ENCODE assay signal across 10 mouse cellular contexts in genomic region chr7:101452669-101453068, GRCm38 (mm10). TPM values are rescaled to one million over a fixed set of nuclear protein-coding genes. Genes with fewer than 3 reads are reported as not detected.
DNase-seq lines count a peak whose midpoint lies in the region; ATAC-seq and TF ChIP-seq lines count a peak whose summit lies in the region.
"Had no signal": no experiment of that assay in that cellular context is flagged by ENCODE, and none has a peak within 500 bp of the region (broad histone marks: within the 10 kb centered on the region; RNA-seq: fewer than 3 reads in every experiment).

No protein-coding gene starts in this region.

- TF ChIP-seq POLR2A in spleen, adult 2 months (IDR thresholded peaks at IDR 0.05; ENCODE audit: low read depth, low read length): no peak

- H3K9me3 ChIP-seq in heart, postnatal 0 days (replicated peaks; ENCODE audit: control insufficient read depth, low read length): no peaks in the 10 kb centered on the region
- no peaks in the 10 kb centered on the region for H3K9me3 ChIP-seq in liver, embryonic 14.5 days (ENCODE audit: control insufficient read depth, low read length)

- H3K4me2 ChIP-seq in heart, postnatal 0 days (ENCODE audit: low read depth, low read length): peak overlapping the region; percentile 95
- H3K4me2 ChIP-seq in liver, embryonic 14.5 days (ENCODE audit: low read depth): no peak overlapping the region

- peak overlapping the region; percentile 58 for H3K4me3 ChIP-seq in heart, postnatal 0 days (ENCODE audit: low read depth, low read length)
- H3K4me3 ChIP-seq in spleen, adult 2 months (ENCODE audit: extremely low read depth, insufficient read depth, insufficient read length): peak overlapping the region; percentile 23; the same call in 1 of the 2 replicates
- peak overlapping the region; percentile 2 to 16; a peak in 3 of 4 replicates for H3K4me3 ChIP-seq in liver, embryonic 14.5 days (ENCODE audit: insufficient read depth in 1 of 2, low read depth in 2 of 2, low read length in 2 of 2)

- H3K4me1 ChIP-seq in heart, postnatal 0 days (ENCODE audit: control insufficient read depth, insufficient read depth): peaks cover 13% of the 10 kb centered on the region
- peaks cover 45% of the 10 kb centered on the region for H3K4me1 ChIP-seq in spleen, adult 2 months (ENCODE audit: control insufficient read depth, insufficient read depth, insufficient read length)
- no peaks in the 10 kb centered on the region for H3K4me1 ChIP-seq in liver, embryonic 14.5 days (replicated peaks; ENCODE audit: control insufficient read depth in 2 of 2, insufficient read depth in 2 of 2, low read length in 1 of 2)

- no peak for ATAC-seq in heart, postnatal 0 days (ENCODE audit: insufficient read depth, low read depth)
- no peak for ATAC-seq in liver, embryonic 14.5 days (ENCODE audit: insufficient read depth)

- DNase-seq in heart, postnatal 0 days (ENCODE audit: low spot score): no peak
- DNase-seq in heart, postnatal 4 days: no peak
- DNase-seq in spleen, adult 2 months (ENCODE audit: low read depth in 1 of 2, low spot score in 2 of 2): no peak
- no peak for DNase-seq in spleen, postnatal 14 days (ENCODE audit: low spot score in 2 of 2)
- no peak for DNase-seq in liver, embryonic 14.5 days (ENCODE audit: low read depth in 3 of 3, low spot score in 3 of 3)
- no peak for DNase-seq in urinary bladder, postnatal 4 days (ENCODE audit: low spot score in 2 of 2)
- no peak for DNase-seq in adrenal gland, postnatal 25 days
- DNase-seq in layer of hippocampus, postnatal 14 days (ENCODE audit: low spot score in 2 of 2): no peak
- DNase-seq: cerebellum, postnatal 14 days had no signal

- 60% methylated on average over 3 of the region's 3 CpGs for WGBS in heart, postnatal 0 days
- WGBS in spleen, adult 2 months: 46% methylated on average over 3 of the region's 3 CpGs
- WGBS in liver, embryonic 14.5 days (ENCODE audit: insufficient replicate concordance): 64% methylated on average over 3 of the region's 3 CpGs

- no peak for TF ChIP-seq EP300 in heart, postnatal 0 days (IDR thresholded peaks at IDR 0.05; ENCODE audit: low read depth)
- TF ChIP-seq EP300 in liver, embryonic 14.5 days (IDR thresholded peaks at IDR 0.05; ENCODE audit: low read depth): no peak

- H3K27me3 ChIP-seq in heart, postnatal 0 days (ENCODE audit: control insufficient read depth, insufficient read depth, low read length): peaks cover 16% of the 10 kb centered on the region
- H3K27me3 ChIP-seq in spleen, adult 2 months (ENCODE audit: control insufficient read depth, insufficient read depth, low read length): no peaks in the 10 kb centered on the region
- peaks cover 21% of the 10 kb centered on the region for H3K27me3 ChIP-seq in liver, embryonic 14.5 days (ENCODE audit: control insufficient read depth, insufficient read depth, low read length)

- H3K9ac ChIP-seq in heart, postnatal 0 days (replicated peaks; ENCODE audit: low read depth, low read length): no peak overlapping the region
- H3K9ac ChIP-seq in liver, embryonic 14.5 days (replicated peaks): no peak overlapping the region

- H3K36me3 ChIP-seq in heart, postnatal 0 days (replicated peaks; ENCODE audit: control insufficient read depth, insufficient read depth, low read length): no peaks in the 10 kb centered on the region
- no peaks in the 10 kb centered on the region for H3K36me3 ChIP-seq in spleen, adult 2 months (ENCODE audit: control insufficient read depth, insufficient read depth, low read length)
- no peaks in the 10 kb centered on the region for H3K36me3 ChIP-seq in liver, embryonic 14.5 days (replicated peaks; ENCODE audit: control insufficient read depth, insufficient read depth, low read depth)

- H3K27ac ChIP-seq in heart, postnatal 0 days (ENCODE audit: low read depth): peak overlapping the region; percentile 57; the same call in 1 of the 2 replicates
- H3K27ac ChIP-seq in spleen, adult 2 months (ENCODE audit: insufficient read depth, low read length): peak overlapping the region; percentile 17; the same call in 1 of the 2 replicates
- H3K27ac ChIP-seq in liver, embryonic 14.5 days: no peak overlapping the region

- no peak for TF ChIP-seq CTCF in heart, postnatal 0 days (IDR thresholded peaks at IDR 0.05; ENCODE audit: low read depth)
- no peak for TF ChIP-seq CTCF in spleen, adult 2 months (IDR thresholded peaks at IDR 0.05; ENCODE audit: extremely low read depth, insufficient read depth, insufficient read length, insufficient replicate concordance)
- no peak for TF ChIP-seq CTCF in liver, embryonic 14.5 days (IDR thresholded peaks at IDR 0.05; ENCODE audit: low read depth)

RNA-seq across cellular contexts. Expression of gene Pde2a, which starts 31.2 kb away (rescaled TPM):
- total RNA-seq in heart, postnatal 0 days (2014; rRNA removed; ENCODE audit: low replicate concordance): 4.7 and 35.2 TPM in 2 replicates
- polyA plus RNA-seq in heart, postnatal 0 days (2015; fragmentation: Nextera tagmentation; extraction: Ambion mirVana): 19.3 and 22.1 TPM in 2 replicates
- total RNA-seq in heart, postnatal 4 days (2021): 10 to 100 TPM; 42.4 to 42.8 TPM
- polyA plus RNA-seq in spleen, adult 2 months (2012; rRNA removed): 42.6 and 48.4 TPM in 2 replicates
- polyA plus RNA-seq in liver, embryonic 14.5 days (2012; rRNA removed): 3.0 and 3.2 TPM in 2 replicates
- polyA plus RNA-seq in liver, embryonic 14.5 days (2014; fragmentation: Nextera tagmentation; extraction: Ambion mirVana): 2.5 and 6.6 TPM in 2 replicates
- 161 and 169 TPM in 2 replicates for total RNA-seq in adrenal gland, postnatal 25 days (2021)
- total RNA-seq in layer of hippocampus, postnatal 14 days (2021): 100 to 1,000 TPM; 239 to 248 TPM

RNA-seq across cellular contexts. Expression of gene Gm45837, which starts 42.0 kb away (rescaled TPM):
- 33.8 TPM in 1 of 2 replicates, not detected in the other for total RNA-seq in heart, postnatal 0 days (2014; rRNA removed; ENCODE audit: low replicate concordance)
- polyA plus RNA-seq in heart, postnatal 0 days (2015; fragmentation: Nextera tagmentation; extraction: Ambion mirVana): 2.4 TPM in 1 of 2 replicates, not detected in the other
- 1 to 10 TPM in 1 of 2 experiments, not detected in 1; 7.4 TPM for total RNA-seq in heart, postnatal 4 days (2021)
- polyA plus RNA-seq in spleen, adult 2 months (2012; rRNA removed): 1.1 TPM in 1 of 2 replicates, not detected in the other
- polyA plus RNA-seq in liver, embryonic 14.5 days (2012; rRNA removed): not detected in 2 replicates
- 4.3 TPM in 1 of 2 replicates, not detected in the other for polyA plus RNA-seq in liver, embryonic 14.5 days (2014; fragmentation: Nextera tagmentation; extraction: Ambion mirVana)
- total RNA-seq in adrenal gland, postnatal 25 days (2021): 4.2 TPM in 1 of 2 replicates, not detected in the other
- total RNA-seq in layer of hippocampus, postnatal 14 days (2021): not detected
- total RNA-seq: gastrocnemius, adult 18-20 months had no signal
